Mouse (Mus musculus) adrenal gland, postnatal 36 days (tissue): ENCODE results near the gene Maz. TPM values are rescaled to one million over a fixed set of nuclear protein-coding genes. Genes with fewer than 3 reads are reported as not detected.

Source experiments
- DNase-seq, 2 experiments: peaks; one replicate each; pipeline ENCODE4 v3.0.0; 2021; ENCODE audit warnings: mixed read lengths in 1 of 2
- total RNA-seq, 2 experiments: library from RNA; stranded (reverse); gene quantifications; 2 replicates each; pipeline ENCODE4 v1.2.3; 2021

Gene Maz
- total RNA-seq, 2 experiments from 2014 or later, result 120 to 126 TPM

- DNase-seq, result peak; percentile 66 to 69
Observed at GRCm38 (mm10) chr7:127008239-127009019, 18.4 kb downstream of the Maz start.

GRCm38 (mm10) chr7:127007313-127008024 is 19.4 kb downstream of the Maz start:
- DNase-seq, result no peak

- no peak for DNase-seq
Observed at GRCm38 (mm10) chr7:127004122-127004875, 22.5 kb downstream of the Maz start.

GRCm38 (mm10) chr7:127003620-127004019 is 23.2 kb downstream of the Maz start:
- DNase-seq, result no peak

GRCm38 (mm10) chr7:126999568-126999967 is 27.3 kb downstream of the Maz start:
- DNase-seq, result no peak

GRCm38 (mm10) chr7:126996449-126996848 is 30.4 kb downstream of the Maz start:
- peak in 1 of 2 experiments; percentile 40 for DNase-seq

GRCm38 (mm10) chr7:126988816-126989215 is 38.0 kb downstream of the Maz start:
- no peak for DNase-seq

- peak; percentile 33 to 56 for DNase-seq
Observed at GRCm38 (mm10) chr7:126986319-126986718, 40.5 kb downstream of the Maz start.

- DNase-seq, result no peak
Observed at GRCm38 (mm10) chr7:126984667-126985444, 42.0 kb downstream of the Maz start.

- DNase-seq, result no peak
Observed at GRCm38 (mm10) chr7:126983113-126983512, 43.7 kb downstream of the Maz start.

- DNase-seq, result no peak
Observed at GRCm38 (mm10) chr7:126982054-126982453, 44.8 kb downstream of the Maz start.

- no peak for DNase-seq
Observed at GRCm38 (mm10) chr7:126981601-126982000, 45.2 kb downstream of the Maz start.

GRCm38 (mm10) chr7:126978841-126979240 is 48.0 kb downstream of the Maz start:
- no peak for DNase-seq

GRCm38 (mm10) chr7:126976878-126977459 is 49.9 kb downstream of the Maz start:
- DNase-seq, result peak in 1 of 2 experiments; percentile 13

- peak; percentile 96 to 98 for DNase-seq
Observed at GRCm38 (mm10) chr7:126975950-126976866, 50.6 kb downstream of the Maz start, which contains the start of gene Cdiptos. Cdiptos (minus strand) TSS chr7:126976098.

- DNase-seq, result no peak
Observed at GRCm38 (mm10) chr7:126975893-126975949, 51.1 kb downstream of the Maz start, which contains the start of gene Cdipt. Cdipt (plus strand) TSS chr7:126975914.

GRCm38 (mm10) chr7:126975493-126975892 is 51.3 kb downstream of the Maz start:
- peak; percentile 15 to 25 for DNase-seq
